Mouse (Mus musculus) liver, postnatal 0 days (tissue): ENCODE results near the gene Ilf3.

Experiments used
- CTCF ChIP-seq: sonication (generic); IDR thresholded peaks from 2 replicates; pipeline ENCODE4 v1.5.1; 2016; ENCODE audit warnings: antibody characterized with exemption, low read depth
- EP300 ChIP-seq: IDR thresholded peaks from 2 replicates; pipeline ENCODE4 v1.6.1; 2016; ENCODE audit warnings: antibody characterized with exemption, low read depth, mild to moderate bottlenecking

GRCm38 (mm10) chr9:21327569-21327968 is 40.1 kb upstream of the Ilf3 start:
- peak; percentile 31; the same call in 1 of the 2 replicates for TF ChIP-seq CTCF
- TF ChIP-seq EP300, result no peak
